Mouse (Mus musculus) cerebellum, adult 8-10 months (tissue): Measurements from ENCODE around the gene Nek7.

Experiments
- DNase-seq: peaks from one replicate; pipeline ENCODE4 v3.0.0; 2022

Nek7 gene

GRCm38 (mm10) chr1:138619996-138620461, at the start of gene Nek7:
Nek7 (minus strand) TSS chr1:138620141.
- no peak for DNase-seq

GRCm38 (mm10) chr1:138662342-138662741, 42.4 kb upstream of the Nek7 start:
- DNase-seq, result no peak

- DNase-seq, result no peak
These were observed 34.3 kb upstream of the Nek7 start for GRCm38 (mm10) chr1:138654212-138654611.

- DNase-seq, result no peak
These were observed 25.1 kb upstream of the Nek7 start for GRCm38 (mm10) chr1:138644991-138645390.

GRCm38 (mm10) chr1:138643306-138643830, 23.4 kb upstream of the Nek7 start:
- no peak for DNase-seq

- no peak for DNase-seq
These were observed 21.1 kb upstream of the Nek7 start for GRCm38 (mm10) chr1:138640934-138641461.

GRCm38 (mm10) chr1:138637850-138638249, 17.9 kb upstream of the Nek7 start:
- DNase-seq, result no peak

- DNase-seq, result no peak
These were observed 14.6 kb upstream of the Nek7 start for GRCm38 (mm10) chr1:138634561-138634960.

- no peak for DNase-seq
These were observed 9.0 kb upstream of the Nek7 start for GRCm38 (mm10) chr1:138628919-138629318.

- no peak for DNase-seq
These were observed 8.5 kb upstream of the Nek7 start for GRCm38 (mm10) chr1:138628486-138628885.

GRCm38 (mm10) chr1:138627804-138628203, 7.9 kb upstream of the Nek7 start:
- no peak for DNase-seq

- no peak for DNase-seq
These were observed 6.3 kb upstream of the Nek7 start for GRCm38 (mm10) chr1:138626288-138626687.

GRCm38 (mm10) chr1:138623870-138624269, 3.9 kb upstream of the Nek7 start:
- DNase-seq, result no peak

- DNase-seq, result no peak
These were observed 2.9 kb upstream of the Nek7 start for GRCm38 (mm10) chr1:138622831-138623230.

GRCm38 (mm10) chr1:138622431-138622830, 2.5 kb upstream of the Nek7 start:
- DNase-seq, result no peak

GRCm38 (mm10) chr1:138619114-138619971, 598 bp downstream of the Nek7 start:
- peak; percentile 91 for DNase-seq

GRCm38 (mm10) chr1:138618012-138618354, 2.0 kb downstream of the Nek7 start:
- peak; percentile 72 for DNase-seq

GRCm38 (mm10) chr1:138617279-138618011, 2.5 kb downstream of the Nek7 start:
- DNase-seq, result no peak

- no peak for DNase-seq
These were observed 4.6 kb downstream of the Nek7 start for GRCm38 (mm10) chr1:138615388-138615787.

- DNase-seq, result no peak
These were observed 5.2 kb downstream of the Nek7 start for GRCm38 (mm10) chr1:138614552-138615287.

- DNase-seq, result no peak
These were observed 7.8 kb downstream of the Nek7 start for GRCm38 (mm10) chr1:138612177-138612576.

GRCm38 (mm10) chr1:138609176-138609575, 10.8 kb downstream of the Nek7 start:
- DNase-seq, result no peak

- DNase-seq, result no peak
These were observed 11.6 kb downstream of the Nek7 start for GRCm38 (mm10) chr1:138608336-138608735.
